Mouse (Mus musculus): ENCODE measurements at regions not wholly inside any gene's neighbourhood (a gene's known extent, or its start where the extent isn't known, plus 50 kb on each side); places are given as distances from the start of the nearest gene placed in this dataset.

DNA sequence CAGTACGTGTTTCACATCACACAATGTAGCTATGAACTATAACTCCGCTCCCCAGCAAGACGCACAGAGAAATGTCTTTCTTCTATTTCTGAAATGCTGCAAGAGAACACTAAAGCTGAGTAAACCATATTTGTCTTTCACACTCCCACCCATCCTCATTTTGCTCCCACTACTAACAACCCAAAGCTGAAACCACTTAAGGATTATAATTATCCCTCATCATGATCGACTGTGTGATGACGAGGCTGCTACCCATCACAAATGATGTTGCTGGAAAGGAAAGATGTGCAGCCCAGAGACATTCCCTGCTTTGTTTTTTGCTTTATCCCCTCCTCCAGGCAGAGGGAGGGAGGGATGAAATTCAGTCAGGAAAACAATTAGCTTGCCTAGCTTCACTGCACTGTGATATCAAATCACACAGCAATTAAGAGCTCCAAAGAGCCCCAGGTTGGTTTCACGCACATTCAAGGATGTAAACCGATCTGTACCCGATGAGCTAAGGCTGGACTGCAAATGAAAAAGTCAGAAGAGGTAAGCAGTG lies 183.5 kb upstream of the Tbl1xr1 start:
- POLR2A ChIA-PET: interaction anchor here in 2 of 4 experiments (0.7 to 1.5 kb wide), 5 partner anchors 16 to 182 kb away, joined by 3 to 13 read pairs (median 4); partner anchors contain the start of gene Tbl1xr1 (in 1 of the 2)
- CTCF ChIA-PET: no interaction called here

DNA sequence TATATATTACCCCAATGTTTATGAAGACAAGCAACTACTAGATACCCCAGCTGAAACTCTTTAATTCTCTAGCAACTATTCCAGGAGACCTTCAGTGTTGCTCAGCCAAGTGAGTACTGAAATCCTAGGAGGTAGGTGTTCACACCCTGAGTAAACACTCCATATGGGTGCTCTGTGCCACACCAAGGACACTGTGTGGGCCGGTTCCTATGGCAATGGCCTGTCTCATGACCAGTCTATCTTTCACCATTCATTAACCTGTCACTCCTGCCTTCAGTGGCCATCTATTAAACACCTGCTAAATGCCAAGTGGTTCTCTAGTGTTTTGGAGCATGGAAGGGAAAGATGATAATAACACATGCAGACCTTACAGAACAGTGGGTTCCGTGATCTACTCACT lies 180.9 kb upstream of the Tbl1xr1 start:
- ChIA-PET POLR2A (interaction anchor here in 1 of 4 experiments (2.2 kb wide), 1 partner anchor 39 kb away, joined by 6 read pairs; no protein-coding TSS in a partner anchor), CTCF (no interaction called here)

DNA sequence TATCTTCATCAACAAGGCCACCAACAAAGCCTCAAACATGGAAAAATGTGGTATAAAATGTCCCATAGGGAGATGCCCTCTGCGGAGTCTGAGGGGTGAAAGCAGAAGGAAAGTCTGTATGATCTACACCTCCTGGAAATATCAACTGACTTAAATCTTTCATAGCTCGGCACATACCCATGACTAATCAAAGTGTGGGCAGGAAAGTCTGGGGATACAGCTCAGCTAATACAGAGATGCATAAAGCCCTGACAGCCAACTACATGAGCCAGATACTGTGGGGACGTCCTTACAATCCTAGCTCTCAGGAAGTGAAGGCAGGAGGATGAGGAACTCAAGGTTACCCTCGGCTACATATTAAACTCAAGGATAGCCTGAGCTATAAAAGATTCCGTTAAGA lies 178.2 kb upstream of the Tbl1xr1 start:
- POLR2A ChIA-PET: no interaction called here
- CTCF ChIA-PET: no interaction called here

DNA sequence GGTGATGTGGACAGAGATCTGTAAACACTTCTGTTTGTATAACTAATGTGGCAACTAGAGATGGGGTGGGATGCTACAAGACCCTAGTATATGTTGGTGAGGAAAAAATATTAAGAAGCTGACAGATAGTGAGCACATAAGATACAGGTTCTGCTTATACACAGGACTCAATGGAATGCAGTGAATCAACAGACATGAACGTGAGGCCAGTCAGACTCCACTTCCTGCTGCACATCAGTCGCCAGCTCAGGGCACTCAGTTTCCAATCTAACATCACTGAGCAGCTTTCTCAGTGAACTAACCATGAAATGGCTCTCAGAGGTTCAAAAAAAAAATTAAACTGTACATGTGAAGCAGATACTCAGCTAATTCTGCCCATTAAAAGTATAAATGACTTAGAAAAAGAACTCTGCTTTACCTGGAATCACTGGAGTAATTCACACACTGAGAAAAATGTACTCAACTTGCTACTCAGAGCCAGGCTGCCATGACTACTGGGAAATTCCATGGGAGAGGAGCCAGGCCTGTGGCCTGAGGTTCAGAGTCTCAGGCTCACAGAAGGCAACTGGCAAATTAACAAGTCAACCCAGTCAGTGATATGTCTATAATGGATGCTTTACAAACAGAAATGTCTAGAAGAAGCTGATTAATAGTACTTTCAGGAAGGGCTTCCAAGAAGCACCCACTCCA lies 170.9 kb upstream of the Tbl1xr1 start:
- POLR2A ChIA-PET: interaction anchor here in 1 of 4 experiments (1.1 to 1.4 kb wide), 2 partner anchors 12 to 251 kb away, joined by 3 read pairs; no protein-coding TSS in a partner anchor

DNA sequence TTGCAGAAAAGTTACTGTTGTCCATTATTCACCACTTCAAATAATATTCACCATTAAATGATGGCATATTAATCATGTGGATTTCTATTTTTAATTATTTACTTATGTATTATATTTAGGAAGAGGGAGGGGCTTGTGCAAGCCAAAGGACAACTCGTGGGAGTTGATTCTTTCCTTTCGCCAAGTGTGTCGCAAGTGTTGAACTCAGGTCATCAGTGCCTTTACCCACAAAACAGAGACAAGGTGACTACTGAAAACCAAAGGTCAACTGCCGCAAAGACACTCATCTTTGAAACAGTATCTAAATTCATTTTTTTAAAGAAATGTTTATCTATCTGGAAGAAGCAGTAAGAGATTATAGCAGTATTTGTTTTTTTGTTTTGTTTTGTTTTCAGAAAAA lies 167.6 kb upstream of the Tbl1xr1 start:
- POLR2A ChIA-PET: interaction anchor here in 1 of 4 experiments (0.5 kb wide), 1 partner anchor 83 kb away, joined by 4 read pairs; no protein-coding TSS in a partner anchor

More for the DNA sequence above, 170.9 kb upstream of the Tbl1xr1 start:
- CTCF ChIA-PET: no interaction called here

DNA sequence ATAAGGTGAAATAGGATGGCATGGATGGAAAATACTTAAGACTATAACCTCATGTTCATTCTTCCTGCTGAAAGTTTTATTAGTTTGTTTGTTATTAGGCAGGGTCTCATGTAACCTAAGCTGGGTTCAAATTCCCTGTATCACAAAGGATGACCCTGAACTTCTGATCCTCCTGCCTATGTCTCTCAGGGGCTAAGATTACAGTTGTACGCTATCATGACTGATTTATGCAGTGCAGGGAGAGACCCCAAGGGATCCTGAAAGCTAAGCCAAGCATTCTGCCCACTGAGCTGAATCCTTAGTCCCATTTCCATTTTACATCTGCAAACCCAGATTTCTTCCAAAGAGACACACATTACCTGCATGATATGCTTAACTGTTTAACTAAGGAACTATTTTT lies 166.4 kb upstream of the Tbl1xr1 start:
- POLR2A ChIA-PET: no interaction called here
- CTCF ChIA-PET: no interaction called here

More for the DNA sequence above, 167.6 kb upstream of the Tbl1xr1 start:
- CTCF ChIA-PET: no interaction called here

DNA sequence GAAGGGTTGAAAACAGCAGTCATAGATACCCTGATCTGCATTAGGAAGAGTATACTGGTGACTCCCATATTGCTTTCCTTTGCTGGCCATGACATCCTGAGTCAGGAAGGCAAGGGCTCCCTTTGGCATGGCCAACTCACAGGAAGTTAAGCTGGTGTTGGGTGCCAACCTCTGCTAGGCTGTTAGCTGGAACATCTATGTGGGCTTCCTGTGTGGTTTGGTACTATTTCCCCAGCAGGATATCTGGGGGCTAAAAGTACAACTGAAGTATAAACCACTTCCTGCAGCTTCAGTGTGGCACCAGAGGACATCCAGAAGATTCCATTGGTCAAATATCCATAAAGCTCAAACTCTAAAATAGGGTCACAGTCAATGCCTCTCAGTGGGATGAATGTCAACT lies 165.4 kb upstream of the Tbl1xr1 start:
- POLR2A ChIA-PET: no interaction called here
- CTCF ChIA-PET: no interaction called here

DNA sequence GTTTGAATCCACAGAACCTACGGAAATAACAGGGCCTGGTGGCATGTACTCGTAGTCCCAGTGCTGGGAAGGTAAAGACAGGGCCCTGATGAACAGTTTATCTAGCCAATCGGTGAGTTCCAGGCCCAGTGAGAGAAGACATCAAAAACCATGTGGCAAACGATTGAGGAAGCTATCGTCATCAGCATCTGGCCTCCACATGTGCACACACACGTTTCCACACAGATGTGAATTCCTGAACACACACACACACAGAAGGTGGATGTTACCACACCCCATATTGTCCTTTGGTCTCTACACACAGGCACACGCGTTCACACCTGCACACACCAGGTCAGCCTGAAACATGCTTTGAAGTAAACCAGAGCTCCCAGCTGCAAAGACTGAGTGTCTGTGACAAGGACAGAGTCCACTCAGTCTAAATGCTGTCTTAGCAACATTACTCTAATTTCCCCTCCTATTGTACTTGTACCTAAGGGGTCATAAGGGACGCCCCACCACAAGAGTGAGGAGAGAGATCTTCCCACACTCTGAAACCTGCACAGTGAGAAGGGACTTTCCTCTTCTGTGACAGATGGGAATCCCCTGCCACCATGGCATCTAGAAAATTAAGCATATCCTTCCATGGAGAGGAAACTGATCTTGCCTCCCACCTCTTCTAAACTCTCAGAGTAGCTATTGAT lies 159.1 kb upstream of the Tbl1xr1 start:
- ChIA-PET POLR2A (interaction anchor here in 2 of 4 experiments (0.7 to 1.3 kb wide), 5 partner anchors 11 to 157 kb away, joined by 3 read pairs; no protein-coding TSS in a partner anchor), CTCF (no interaction called here)

DNA sequence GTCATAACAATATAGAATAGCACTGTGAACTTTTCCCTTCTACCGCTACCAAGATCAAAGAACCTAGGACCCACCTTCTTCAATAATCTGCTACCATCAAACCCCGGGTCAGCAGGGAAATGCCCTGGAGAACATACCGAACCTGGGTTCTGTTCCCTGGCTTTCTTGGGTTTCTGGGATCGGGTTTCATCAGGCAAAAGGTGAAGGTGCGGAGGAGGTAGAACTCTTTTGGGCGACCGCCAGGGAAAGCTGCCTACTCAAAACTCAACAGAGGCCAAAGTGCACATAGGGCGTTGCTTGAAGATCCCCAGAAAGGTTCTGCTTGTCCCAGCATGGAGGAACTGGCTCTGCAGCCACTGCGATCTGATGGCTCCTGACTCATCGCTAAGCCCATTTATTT lies 158.0 kb upstream of the Tbl1xr1 start:
- CTCF ChIA-PET: no interaction called here
- POLR2A ChIA-PET: interaction anchor here in 1 of 4 experiments (0.5 to 1.3 kb wide), 4 partner anchors 14 to 158 kb away, joined by 3 to 9 read pairs (median 3); partner anchors contain the start of gene Tbl1xr1

DNA sequence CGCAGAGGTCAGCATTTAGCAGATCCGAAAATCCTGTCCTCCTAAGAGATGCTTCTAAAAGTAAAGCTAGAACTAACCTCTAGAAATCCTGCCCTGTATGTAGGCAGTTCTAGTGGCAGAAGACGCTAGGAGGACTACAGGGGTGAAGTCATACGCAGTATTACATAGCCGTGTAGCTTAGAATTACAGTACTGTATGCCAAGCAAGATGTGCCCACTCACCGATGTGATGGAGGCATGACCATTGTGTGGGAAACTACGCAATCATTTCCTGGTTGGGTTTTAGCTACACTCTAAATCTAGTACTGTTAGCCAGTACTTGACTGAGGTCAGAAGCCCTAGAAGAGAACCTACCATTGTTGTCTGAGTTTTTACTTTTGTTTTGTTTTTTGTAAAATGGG lies 156.5 kb upstream of the Tbl1xr1 start:
- ChIA-PET POLR2A (interaction anchor here in 2 of 4 experiments (1.1 to 1.3 kb wide), 2 partner anchors 15 to 31 kb away, joined by 3 read pairs; no protein-coding TSS in a partner anchor), CTCF (no interaction called here)

DNA sequence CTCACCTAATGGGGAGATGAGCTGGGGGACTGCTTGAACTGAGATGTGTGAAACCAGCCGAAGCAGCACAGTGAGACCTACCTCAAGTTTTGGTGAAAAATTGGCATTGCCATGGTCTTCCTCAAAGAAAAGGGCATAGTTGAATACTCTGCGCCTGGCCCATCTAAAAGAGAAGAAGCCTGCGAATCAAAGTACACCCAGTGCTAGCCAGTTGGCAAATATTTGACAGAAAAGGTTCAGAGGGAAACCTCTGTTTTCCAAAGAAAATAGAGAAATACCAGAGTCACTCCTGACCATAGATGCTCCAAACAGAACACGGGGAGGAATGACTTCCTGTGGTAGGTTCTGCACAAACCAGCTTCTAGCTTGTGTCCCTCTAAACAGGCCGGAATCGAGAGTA lies 144.5 kb upstream of the Tbl1xr1 start:
- POLR2A ChIA-PET: interaction anchor here in 3 of 4 experiments (0.9 to 2.1 kb wide), 4 partner anchors 9 to 151 kb away, joined by 3 to 5 read pairs (median 3); partner anchors contain the start of gene Tbl1xr1 (in 1 of the 3)
- CTCF ChIA-PET: interaction anchor here in 2 of 4 experiments (0.6 to 0.9 kb wide), 2 partner anchors 113 to 236 kb away, joined by 3 read pairs; no protein-coding TSS in a partner anchor

DNA sequence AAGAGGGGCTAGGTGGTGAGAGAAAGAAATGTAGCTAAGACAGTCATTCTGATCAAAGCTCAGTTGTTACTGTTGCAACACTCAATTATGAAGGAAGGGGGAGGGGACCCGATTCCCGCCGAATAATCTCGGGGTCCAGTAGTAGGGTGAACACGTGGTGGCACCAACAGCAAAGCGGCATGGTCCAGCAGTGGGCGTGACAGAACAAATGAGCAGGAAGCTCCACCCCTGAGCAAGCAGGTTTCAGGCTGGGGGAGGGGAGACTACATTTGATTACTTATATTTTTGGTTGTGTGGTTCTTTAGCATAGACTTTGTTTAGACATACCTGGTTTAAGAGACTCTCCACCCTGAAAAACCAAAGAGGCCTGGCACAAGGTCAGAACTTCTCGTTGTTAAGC lies 143.8 kb upstream of the Tbl1xr1 start:
- POLR2A ChIA-PET: interaction anchor here in 3 of 4 experiments (0.9 to 2.1 kb wide), 4 partner anchors 10 to 151 kb away, joined by 3 to 5 read pairs (median 3); partner anchors contain the start of gene Tbl1xr1 (in 1 of the 3)
- CTCF ChIA-PET: interaction anchor here in 1 of 4 experiments (0.9 kb wide), 1 partner anchor 235 kb away, joined by 3 read pairs; no protein-coding TSS in a partner anchor

DNA sequence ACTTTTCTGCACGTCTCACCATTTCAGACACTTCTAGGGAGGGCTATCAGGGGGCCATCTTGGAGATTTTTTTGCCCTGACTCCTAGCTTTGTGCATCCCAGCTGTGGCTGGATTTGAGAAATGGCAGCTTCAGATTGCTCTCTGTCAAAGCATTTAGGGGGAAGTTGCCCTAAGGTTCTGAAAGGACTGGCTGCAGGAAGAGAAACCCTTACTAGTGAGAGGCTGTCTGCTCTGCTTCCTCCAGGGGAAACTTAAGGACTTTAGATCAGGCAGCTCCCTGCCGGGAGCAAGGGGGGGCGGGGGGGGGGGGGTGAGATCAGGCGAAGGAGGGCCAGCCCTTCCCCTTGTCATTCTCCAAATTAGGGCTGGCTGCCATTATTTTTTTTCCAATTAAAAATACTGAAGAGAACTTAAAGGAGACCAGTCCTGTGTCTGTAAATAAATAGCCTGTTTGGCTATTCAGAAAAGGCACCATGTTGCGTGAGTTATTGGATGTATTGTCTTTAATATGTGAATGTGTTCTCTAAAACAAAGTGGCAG lies 141.7 kb upstream of the Tbl1xr1 start:
- CTCF ChIA-PET: interaction anchor here in 2 of 4 experiments (0.5 to 0.7 kb wide), 4 partner anchors 16 to 283 kb away, joined by 3 to 5 read pairs (median 4); no protein-coding TSS in a partner anchor

DNA sequence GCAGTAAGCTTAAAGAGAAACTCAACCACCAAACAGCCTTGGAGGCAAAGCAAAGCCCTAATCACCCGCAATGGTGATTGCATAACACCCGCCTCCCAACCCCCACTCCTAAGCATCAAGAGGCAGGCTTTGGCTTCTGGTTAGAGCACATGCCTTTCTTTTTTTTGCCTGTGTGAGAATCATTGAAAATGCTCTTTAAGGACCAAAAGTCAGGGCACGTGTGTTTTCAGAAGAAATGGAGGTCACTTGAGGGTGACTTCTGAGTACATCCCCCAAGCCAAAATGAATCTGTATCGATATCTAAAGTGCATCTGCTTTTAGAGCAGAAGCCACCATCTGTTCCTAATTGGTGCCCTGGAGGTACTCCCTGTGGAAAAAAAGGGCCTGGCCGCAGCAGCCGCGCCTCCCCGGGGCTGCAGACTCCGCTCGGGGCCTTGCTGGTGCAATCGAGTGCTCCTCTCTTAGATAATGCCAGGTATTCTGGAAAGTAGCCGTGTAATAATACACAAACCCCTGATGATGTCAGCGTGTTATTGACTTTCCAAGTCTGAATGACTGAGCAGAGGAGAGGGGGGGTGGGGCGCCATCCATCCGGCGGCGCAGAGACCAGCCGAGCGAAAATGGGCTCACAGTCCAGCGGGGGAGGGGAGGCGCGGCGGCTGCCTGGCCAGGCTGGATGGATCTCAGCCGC lies 140.7 kb upstream of the Tbl1xr1 start:
- ChIA-PET CTCF (interaction anchor here in 2 of 4 experiments (0.6 to 0.7 kb wide), 3 partner anchors 15 to 1880 kb away, joined by 3 to 4 read pairs (median 4); no protein-coding TSS in a partner anchor), POLR2A (interaction anchor here (0.7 to 5.2 kb wide), 34 partner anchors 13 to 254 kb away, joined by 3 to 116 read pairs (median 4); partner anchors contain the start of gene Tbl1xr1 (in 4 of the 4))

More for the DNA sequence above, 141.7 kb upstream of the Tbl1xr1 start:
- POLR2A ChIA-PET: interaction anchor here in 3 of 4 experiments (0.6 to 5.2 kb wide), 25 partner anchors 8 to 356 kb away, joined by 3 to 116 read pairs (median 4); partner anchors contain the start of gene Tbl1xr1 (in 3 of the 3)

DNA sequence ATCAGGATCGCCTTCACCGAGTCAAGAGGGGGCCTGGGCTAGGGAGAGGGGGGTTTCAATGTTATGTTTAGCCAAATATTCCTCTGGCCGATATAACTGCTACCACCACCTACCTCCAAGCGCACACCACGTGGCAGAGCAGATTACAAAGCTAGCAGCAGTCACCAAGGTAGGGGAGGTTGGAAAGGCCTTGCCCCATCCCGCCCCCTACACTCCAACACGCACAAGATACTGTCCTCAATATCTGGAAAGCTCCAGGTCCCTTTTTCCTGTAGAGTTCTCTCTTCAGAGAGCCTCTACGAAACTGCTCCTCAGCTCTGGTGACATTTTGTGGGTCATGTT lies 140.2 kb upstream of the Tbl1xr1 start:
- POLR2A ChIA-PET: interaction anchor here (0.7 to 5.2 kb wide), 32 partner anchors 10 to 253 kb away, joined by 3 to 116 read pairs (median 4); partner anchors contain the start of gene Tbl1xr1 (in 4 of the 4)

DNA sequence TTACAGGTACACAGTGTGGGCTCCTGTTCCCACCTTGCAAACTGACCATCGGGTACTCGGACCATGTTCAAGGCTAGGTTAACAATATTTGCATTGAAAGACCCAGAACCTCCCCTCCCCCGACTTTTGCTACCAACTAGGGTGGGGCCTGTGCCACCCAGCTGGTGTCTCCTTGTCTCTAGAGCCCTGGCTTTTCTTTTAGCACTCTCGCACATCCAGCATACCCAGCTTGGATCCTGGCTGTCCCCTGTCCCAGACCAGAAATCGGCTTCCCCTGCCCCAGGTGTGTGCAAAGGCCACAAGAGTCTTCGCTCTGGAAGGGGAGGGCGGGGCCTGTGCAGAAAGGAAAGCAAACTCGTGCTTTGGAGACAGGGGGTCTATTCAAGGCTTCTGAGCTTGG lies 139.8 kb upstream of the Tbl1xr1 start:
- ChIA-PET CTCF (interaction anchor here in 3 of 4 experiments (0.6 to 0.7 kb wide), 4 partner anchors 91 to 1881 kb away, joined by 3 to 4 read pairs (median 4); no protein-coding TSS in a partner anchor), POLR2A (interaction anchor here (0.6 to 5.2 kb wide), 34 partner anchors 10 to 253 kb away, joined by 3 to 116 read pairs (median 4); partner anchors contain the start of gene Tbl1xr1 (in 4 of the 4))

More for the DNA sequence above, 140.2 kb upstream of the Tbl1xr1 start:
- CTCF ChIA-PET: interaction anchor here in 3 of 4 experiments (0.6 kb wide), 3 partner anchors 143 to 1881 kb away, joined by 3 to 4 read pairs (median 4); no protein-coding TSS in a partner anchor

DNA sequence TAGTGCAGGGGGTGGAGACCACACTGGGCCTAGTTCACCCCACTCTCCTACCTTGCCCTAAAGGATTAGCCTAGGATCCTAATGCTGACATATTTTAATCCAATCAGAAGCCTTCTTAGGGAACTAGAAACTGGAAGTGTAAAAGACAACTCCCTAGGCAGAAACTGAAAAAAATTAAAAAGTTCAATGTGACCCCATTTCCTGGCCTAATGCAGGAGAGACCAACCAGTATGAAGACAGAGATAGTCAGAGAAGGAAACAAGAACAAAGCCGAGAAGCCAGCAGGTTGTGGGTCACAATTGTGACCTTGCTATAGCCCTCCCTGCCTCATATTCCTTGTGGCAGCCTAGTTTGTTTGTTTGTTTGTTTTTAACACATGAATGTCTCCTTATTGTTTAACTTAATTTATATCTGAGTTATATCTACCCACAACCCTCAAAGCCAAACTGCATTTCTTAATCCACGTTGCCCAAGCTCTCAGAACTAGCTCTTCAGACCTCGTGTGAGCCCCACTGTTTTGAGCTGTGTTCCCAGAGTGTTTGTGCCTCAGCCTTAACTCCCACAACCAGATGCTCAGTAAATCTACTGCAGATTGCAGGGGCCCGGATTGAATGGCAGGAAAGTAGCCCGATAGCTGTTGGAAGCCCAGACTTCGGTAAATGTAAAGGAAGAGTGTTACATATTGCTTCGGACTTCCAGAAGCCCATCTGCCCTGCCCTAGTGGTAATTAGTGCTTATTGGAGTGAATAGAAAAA lies 139.0 kb upstream of the Tbl1xr1 start:
- ChIA-PET CTCF (interaction anchor here in 1 of 4 experiments (0.7 kb wide), 1 partner anchor 91 kb away, joined by 3 read pairs; no protein-coding TSS in a partner anchor), POLR2A (interaction anchor here (0.6 to 5.2 kb wide), 31 partner anchors 9 to 665 kb away, joined by 3 to 116 read pairs (median 4); partner anchors contain the start of gene Tbl1xr1 (in 3 of the 4))
